Mouse (Mus musculus) liver, embryonic 14 days (tissue): ENCODE data around the gene Nxf2. TPM values are rescaled to one million over a fixed set of nuclear protein-coding genes. Genes with fewer than 3 reads are reported as not detected.

ENCODE experiments used
- polyA plus RNA-seq: library from polyadenylated mRNA; depleted of rRNA; stranded (reverse); fragments of >200 nt; gene quantifications from 2 replicates; pipeline ENCODE4 v1.2.3, GENCODE M21; 2012; rRNA removed

The Nxf2 gene
- polyA plus RNA-seq: 0.07 and 0.08 TPM in 2 replicates

GRCm38 (mm10) chrX:134964546-134964945, at the start of gene Nxf2:
Gene Nxf2, minus strand, starts transcription at chrX:134964754.

GRCm38 (mm10) chrX:135008720-135009470, 44.3 kb upstream of the Nxf2 start, which contains the start of gene Zmat1:
Gene Zmat1, minus strand, starts transcription at chrX:135009209.

Other genes with a start within 250 kb of the Nxf2 start
- gene Armcx1, start 246.8 kb downstream of the Nxf2 start, polyA plus RNA-seq: 5.3 and 5.5 TPM in 2 replicates
- gene Armcx6, start 213.3 kb downstream of the Nxf2 start, polyA plus RNA-seq: 5.3 and 6.1 TPM in 2 replicates
- gene Armcx3, start 208.2 kb downstream of the Nxf2 start, polyA plus RNA-seq: 9.8 and 10.3 TPM in 2 replicates
- 7.9 and 8.5 TPM in 2 replicates for gene Armcx2, start 155.5 kb downstream of the Nxf2 start, polyA plus RNA-seq
- 0.37 and 0.73 TPM in 2 replicates for gene Zmat1, start 44.5 kb upstream of the Nxf2 start, polyA plus RNA-seq
- gene Gm15023, start 212.9 kb upstream of the Nxf2 start, polyA plus RNA-seq: not detected in 2 replicates
- 0.42 TPM in 1 of 2 replicates, not detected in the other for gene Tceal6, start 245.9 kb upstream of the Nxf2 start, polyA plus RNA-seq